Mouse (Mus musculus) G1E (cell line): Measurements from ENCODE around the gene Copz1. TPM values are rescaled to one million over a fixed set of nuclear protein-coding genes. Genes with fewer than 3 reads are reported as not detected.

Experiments
- ATAC-seq: 2 replicates; pipeline ENCODE4 v1.8.0; 2016; ENCODE audit warnings: mild to moderate bottlenecking; ENCODE audit not compliant: insufficient number of reproducible peaks, poor library complexity, low FRiP score, severe bottlenecking; ENCODE audit errors: extremely low read depth
- DNase-seq: peaks from one replicate; pipeline ENCODE4 v3.0.0; 2012; ENCODE audit warnings: low spot score
- H3K27me3 ChIP-seq: 2 replicates; pipeline ENCODE4 v1.6.1; 2012; ENCODE audit warnings: mild to moderate bottlenecking, low read length, inconsistent platforms; ENCODE audit not compliant: insufficient read depth
- H3K36me3 ChIP-seq: replicated peaks from 2 replicates; pipeline ENCODE3; 2012; ENCODE audit warnings: mild to moderate bottlenecking, inconsistent platforms
- H3K4me1 ChIP-seq: 2 replicates; pipeline ENCODE4 v1.6.1; 2012; ENCODE audit warnings: low read depth, low read length, inconsistent platforms, mixed read lengths; ENCODE audit not compliant: insufficient read depth
- H3K4me3 ChIP-seq: 2 replicates; pipeline ENCODE4 v1.5.1; 2012; ENCODE audit warnings: low read depth, mild to moderate bottlenecking, inconsistent platforms, low read length, moderate library complexity, mixed read lengths
- H3K9me3 ChIP-seq: replicated peaks from 2 replicates; pipeline ENCODE4 v1.6.1; 2012; ENCODE audit warnings: inconsistent platforms
- CTCF ChIP-seq: IDR thresholded peaks from 2 replicates; pipeline ENCODE4 v1.5.1; 2012; ENCODE audit warnings: low read depth, low read length, inconsistent platforms, mixed read lengths
- GATA1 ChIP-seq: IDR thresholded peaks from 2 replicates; pipeline ENCODE4 v1.6.1; 2012; ENCODE audit warnings: borderline replicate concordance, low read length, inconsistent platforms, mixed read lengths
- GATA2 ChIP-seq: IDR thresholded peaks from 2 replicates; pipeline ENCODE4 v1.6.1; 2012; ENCODE audit warnings: low read depth, low read length, inconsistent platforms, borderline replicate concordance
- POLR2AphosphoS5 ChIP-seq: IDR thresholded peaks from 2 replicates; pipeline ENCODE4 v1.6.1; 2012; ENCODE audit warnings: low read depth, low read length, inconsistent platforms; ENCODE audit not compliant: insufficient replicate concordance
- TAL1 ChIP-seq: conservative IDR thresholded peaks from 2 replicates; pipeline ENCODE4 v1.6.1; 2012; ENCODE audit warnings: low read depth, low read length, inconsistent platforms, mixed read lengths
- polyA plus RNA-seq: library from polyadenylated mRNA; stranded (reverse); fragments of >175 nt; gene quantifications from 2 replicates; pipeline ENCODE4 v1.2.3, GENCODE M21; 2012
- total RNA-seq, 2 experiments: library from RNA; stranded (forward) in 1 of 2; stranded (reverse) in 1 of 2; fragments of 200-1000 nt in 1 of 2; fragments of >200 nt in 1 of 2; fragmentation: Nextera tagmentation in 1 of 2; gene quantifications; 2 replicates each; pipeline ENCODE4 v1.2.3; 2014 to 2017

The Copz1 gene
- total and polyA plus RNA-seq, 3 experiments = 97.2 to 494 (median 182) TPM

- ATAC-seq (peak; percentile 25; the same call in 1 of the 2 replicates), DNase-seq (no peak)
- H3K36me3 ChIP-seq = peaks cover 71% of the 10 kb centered on the region
These were observed 8.4 kb downstream of the Copz1 start for GRCm38 (mm10) chr15:103280817-103281464.

GRCm38 (mm10) chr15:103281465-103282205 lies 9.1 kb downstream of the Copz1 start:
- TF ChIP-seq CTCF (no peak), TAL1 (no peak), GATA1 (no peak), POLR2AphosphoS5 (no peak)
- DNase-seq = no peak
- peaks cover 68% of the 10 kb centered on the region for H3K4me1 ChIP-seq
- no peaks in the 10 kb centered on the region for H3K27me3 ChIP-seq
- no peak for ATAC-seq
- H3K9me3 ChIP-seq = no peaks in the 10 kb centered on the region
- no peak overlapping the region for H3K4me3 ChIP-seq
- H3K36me3 ChIP-seq = peaks cover 74% of the 10 kb centered on the region

More at GRCm38 (mm10) chr15:103280817-103281464, 8.4 kb downstream of the Copz1 start:
- Histone ChIP-seq H3K9me3 (no peaks in the 10 kb centered on the region), H3K4me1 (peaks cover 69% of the 10 kb centered on the region), H3K27me3 (no peaks in the 10 kb centered on the region), H3K4me3 (no peak overlapping the region)
- TF ChIP-seq CTCF (peak; percentile 50), GATA2 (no peak)

DNA sequence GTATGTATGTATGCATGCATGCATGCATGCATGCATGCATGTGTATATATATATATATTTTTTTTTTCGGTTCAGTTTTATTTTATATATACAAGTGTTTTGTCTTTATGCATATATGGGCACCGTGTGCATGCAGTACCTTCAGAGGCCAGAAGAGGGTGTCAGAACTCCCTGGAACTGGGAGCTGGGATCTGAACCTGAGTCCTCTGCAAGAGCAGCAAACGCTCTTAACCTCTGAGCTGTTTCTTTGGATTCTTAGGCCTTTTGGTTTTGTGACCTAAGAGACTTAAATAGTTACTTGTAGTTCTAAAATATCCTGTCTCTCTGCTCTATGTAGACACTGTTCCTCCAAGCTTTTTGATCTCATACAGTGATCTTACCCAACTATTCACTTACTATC lies 11.6 kb downstream of the Copz1 start:
- no peak for ATAC-seq
- no peak for TF ChIP-seq GATA1
- peak; percentile 36; the same call in 1 of the 2 replicates for TF ChIP-seq CTCF
- no peaks in the 10 kb centered on the region for H3K9me3 ChIP-seq
- no peaks in the 10 kb centered on the region for H3K27me3 ChIP-seq
- peaks cover 76% of the 10 kb centered on the region for H3K36me3 ChIP-seq
- no peak overlapping the region for H3K4me3 ChIP-seq
- H3K4me1 ChIP-seq = peaks cover 49% of the 10 kb centered on the region
- no peak for DNase-seq

DNA sequence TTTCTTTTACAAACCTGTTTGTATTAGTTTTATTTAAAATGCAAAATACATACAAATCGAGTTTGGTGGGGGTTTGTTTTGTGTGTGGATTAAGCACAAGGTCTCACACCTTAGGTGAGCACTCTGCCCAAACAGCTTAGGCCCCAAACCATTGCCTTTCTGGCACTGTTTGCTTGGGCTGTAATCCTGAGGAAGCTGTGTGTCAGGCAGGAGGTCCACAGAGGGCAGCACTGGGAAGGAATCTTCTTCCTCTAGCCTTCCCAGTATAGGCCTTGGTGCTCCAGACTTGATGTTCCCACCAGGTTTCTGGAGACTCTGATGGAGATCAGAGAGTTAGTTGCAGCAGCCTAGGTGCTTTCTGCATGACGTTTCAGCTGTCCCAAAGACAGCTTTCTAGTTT lies 12.1 kb downstream of the Copz1 start:
- Histone ChIP-seq H3K4me3 (no peak overlapping the region), H3K27me3 (no peaks in the 10 kb centered on the region), H3K4me1 (peaks cover 45% of the 10 kb centered on the region), H3K36me3 (peaks cover 78% of the 10 kb centered on the region), H3K9me3 (no peaks in the 10 kb centered on the region)
- TF ChIP-seq POLR2AphosphoS5 = no peak
- no peak for TF ChIP-seq CTCF
- no peak for TF ChIP-seq GATA1
- no peak for TF ChIP-seq GATA2
- TF ChIP-seq TAL1 = no peak
- no peak for ATAC-seq
- no peak for DNase-seq

DNA sequence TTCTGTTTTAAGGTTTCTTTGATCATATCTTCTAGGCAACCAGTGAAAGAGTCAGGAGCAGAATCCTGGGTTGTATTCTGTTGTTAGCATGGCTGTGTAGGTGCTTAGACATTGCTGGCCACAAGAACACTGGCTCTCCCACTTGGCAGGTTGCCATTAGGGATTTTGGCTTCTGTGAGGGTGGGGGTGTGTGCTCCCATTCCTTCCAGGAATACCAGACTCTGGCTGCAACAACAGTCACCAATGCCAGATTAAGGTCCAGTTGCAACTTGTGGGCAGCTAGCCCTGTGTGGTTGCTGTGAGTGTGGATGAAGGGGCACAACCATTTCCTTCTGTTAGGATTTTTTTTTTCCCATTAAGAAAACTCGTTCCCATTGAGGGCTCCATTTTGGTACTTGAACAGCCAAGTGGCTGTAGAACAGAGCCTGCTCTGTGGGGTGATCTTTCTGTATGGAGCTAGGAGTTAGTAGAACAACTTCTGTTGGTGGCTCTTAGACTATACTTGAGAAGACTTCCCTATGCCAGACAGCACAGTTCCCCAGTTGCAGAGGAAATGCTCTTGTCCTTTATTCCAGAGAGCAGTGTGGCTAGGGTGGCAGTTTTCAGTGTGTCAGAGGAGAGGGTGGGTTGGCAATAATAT lies 13.4 kb downstream of the Copz1 start:
- ATAC-seq = no peak
- Histone ChIP-seq H3K4me3 (no peak overlapping the region), H3K9me3 (no peaks in the 10 kb centered on the region), H3K36me3 (peaks cover 83% of the 10 kb centered on the region), H3K27me3 (no peaks in the 10 kb centered on the region), H3K4me1 (peaks cover 35% of the 10 kb centered on the region)
- TF ChIP-seq GATA1 (no peak), POLR2AphosphoS5 (no peak), TAL1 (no peak), CTCF (no peak), GATA2 (no peak)
- no peak for DNase-seq

GRCm38 (mm10) chr15:103289600-103289999 lies 17.1 kb downstream of the Copz1 start:
- Histone ChIP-seq H3K4me3 (no peak overlapping the region), H3K36me3 (peaks cover 97% of the 10 kb centered on the region), H3K4me1 (peaks cover 17% of the 10 kb centered on the region), H3K27me3 (no peaks in the 10 kb centered on the region), H3K9me3 (no peaks in the 10 kb centered on the region)
- ATAC-seq (no peak), DNase-seq (no peak)
- no peak for TF ChIP-seq GATA1
- TF ChIP-seq TAL1 = no peak
- no peak for TF ChIP-seq GATA2
- no peak for TF ChIP-seq CTCF
- no peak for TF ChIP-seq POLR2AphosphoS5
